Mouse (Mus musculus): ENCODE measurements at regions not wholly inside any gene's neighbourhood (a gene's known extent, or its start where the extent isn't known, plus 50 kb on each side); places are given as distances from the start of the nearest gene placed in this dataset.

- H3K27me3 ChIP-seq (ENCODE audit: control insufficient read depth, insufficient read depth, low read length), result no peaks in the 10 kb centered on the region
- no peak overlapping the region for H3K4me2 ChIP-seq (ENCODE audit: low read depth)
- 57% methylated on average over 5 of the region's 5 CpGs for WGBS (ENCODE audit: insufficient replicate concordance)
- H3K4me3 ChIP-seq (ENCODE audit: insufficient read depth in 1 of 2, low read depth in 2 of 2, low read length in 2 of 2), result no peak overlapping the region
- no peak for TF ChIP-seq EP300 (IDR thresholded peaks at IDR 0.05; ENCODE audit: low read depth)
- no peaks in the 10 kb centered on the region for H3K4me1 ChIP-seq (replicated peaks; ENCODE audit: control insufficient read depth in 2 of 2, insufficient read depth in 2 of 2, low read length in 1 of 2)
- no peaks in the 10 kb centered on the region for H3K9me3 ChIP-seq (ENCODE audit: control insufficient read depth, low read length)
- H3K9ac ChIP-seq (replicated peaks), result no peak overlapping the region
- ATAC-seq (ENCODE audit: insufficient read depth), result no peak
- no peaks in the 10 kb centered on the region for H3K36me3 ChIP-seq (replicated peaks; ENCODE audit: control insufficient read depth, insufficient read depth, low read depth)
- no peak for DNase-seq (ENCODE audit: low read depth in 3 of 3, low spot score in 3 of 3)
- H3K27ac ChIP-seq, result no peak overlapping the region
These were observed 163.6 kb upstream of the Inhba start for GRCm38 (mm10) chr13:15848017-15848416.

GRCm38 (mm10) chr13:15849129-15849528 lies 162.5 kb upstream of the Inhba start:
- Histone ChIP-seq H3K27me3 (ENCODE audit: control insufficient read depth, insufficient read depth, low read length) (no peaks in the 10 kb centered on the region), H3K27ac (no peak overlapping the region), H3K36me3 (replicated peaks; ENCODE audit: control insufficient read depth, insufficient read depth, low read depth) (no peaks in the 10 kb centered on the region), H3K9ac (replicated peaks) (no peak overlapping the region), H3K4me2 (ENCODE audit: low read depth) (no peak overlapping the region), H3K4me1 (replicated peaks; ENCODE audit: control insufficient read depth in 2 of 2, insufficient read depth in 2 of 2, low read length in 1 of 2) (no peaks in the 10 kb centered on the region), H3K9me3 (ENCODE audit: control insufficient read depth, low read length) (no peaks in the 10 kb centered on the region), H3K4me3 (ENCODE audit: insufficient read depth in 1 of 2, low read depth in 2 of 2, low read length in 2 of 2) (no peak overlapping the region)
- ATAC-seq (ENCODE audit: insufficient read depth) (no peak), DNase-seq (ENCODE audit: low read depth in 3 of 3, low spot score in 3 of 3) (no peak)
- WGBS (ENCODE audit: insufficient replicate concordance), result 56% methylated on average over 3 of the region's 3 CpGs
- TF ChIP-seq EP300 (IDR thresholded peaks at IDR 0.05; ENCODE audit: low read depth) (no peak), CTCF (IDR thresholded peaks at IDR 0.05; ENCODE audit: low read depth) (no peak)

GRCm38 (mm10) chr13:15850358-15850757 lies 161.3 kb upstream of the Inhba start:
- no peak for TF ChIP-seq CTCF (IDR thresholded peaks at IDR 0.05; ENCODE audit: low read depth)
- no peak for TF ChIP-seq EP300 (IDR thresholded peaks at IDR 0.05; ENCODE audit: low read depth)
- Histone ChIP-seq H3K27me3 (ENCODE audit: control insufficient read depth, insufficient read depth, low read length) (no peaks in the 10 kb centered on the region), H3K4me2 (ENCODE audit: low read depth) (no peak overlapping the region), H3K27ac (no peak overlapping the region), H3K4me3 (ENCODE audit: insufficient read depth in 1 of 2, low read depth in 2 of 2, low read length in 2 of 2) (no peak overlapping the region), H3K9ac (replicated peaks) (no peak overlapping the region), H3K4me1 (replicated peaks; ENCODE audit: control insufficient read depth in 2 of 2, insufficient read depth in 2 of 2, low read length in 1 of 2) (no peaks in the 10 kb centered on the region), H3K9me3 (ENCODE audit: control insufficient read depth, low read length) (no peaks in the 10 kb centered on the region), H3K36me3 (replicated peaks; ENCODE audit: control insufficient read depth, insufficient read depth, low read depth) (no peaks in the 10 kb centered on the region)
- ATAC-seq (ENCODE audit: insufficient read depth), result no peak
- DNase-seq (ENCODE audit: low read depth in 3 of 3, low spot score in 3 of 3), result no peak
- 45% methylated on average over 2 of the region's 2 CpGs for WGBS (ENCODE audit: insufficient replicate concordance)

- Histone ChIP-seq H3K9me3 (ENCODE audit: control insufficient read depth, low read length) (no peaks in the 10 kb centered on the region), H3K4me3 (ENCODE audit: insufficient read depth in 1 of 2, low read depth in 2 of 2, low read length in 2 of 2) (no peak overlapping the region), H3K4me2 (ENCODE audit: low read depth) (no peak overlapping the region), H3K4me1 (replicated peaks; ENCODE audit: control insufficient read depth in 2 of 2, insufficient read depth in 2 of 2, low read length in 1 of 2) (no peaks in the 10 kb centered on the region), H3K27ac (no peak overlapping the region), H3K36me3 (replicated peaks; ENCODE audit: control insufficient read depth, insufficient read depth, low read depth) (no peaks in the 10 kb centered on the region), H3K27me3 (ENCODE audit: control insufficient read depth, insufficient read depth, low read length) (no peaks in the 10 kb centered on the region), H3K9ac (replicated peaks) (no peak overlapping the region)
- DNase-seq (ENCODE audit: low read depth in 3 of 3, low spot score in 3 of 3) (no peak), ATAC-seq (ENCODE audit: insufficient read depth) (no peak)
- TF ChIP-seq CTCF (IDR thresholded peaks at IDR 0.05; ENCODE audit: low read depth) (no peak), EP300 (IDR thresholded peaks at IDR 0.05; ENCODE audit: low read depth) (no peak)
These were observed 158.6 kb upstream of the Inhba start for GRCm38 (mm10) chr13:15853022-15853566.

GRCm38 (mm10) chr13:15862941-15863340 lies 148.7 kb upstream of the Inhba start:
- Histone ChIP-seq H3K27ac (no peak overlapping the region), H3K27me3 (ENCODE audit: control insufficient read depth, insufficient read depth, low read length) (no peaks in the 10 kb centered on the region), H3K9me3 (ENCODE audit: control insufficient read depth, low read length) (no peaks in the 10 kb centered on the region), H3K36me3 (replicated peaks; ENCODE audit: control insufficient read depth, insufficient read depth, low read depth) (no peaks in the 10 kb centered on the region), H3K4me3 (ENCODE audit: insufficient read depth in 1 of 2, low read depth in 2 of 2, low read length in 2 of 2) (no peak overlapping the region), H3K4me1 (replicated peaks; ENCODE audit: control insufficient read depth in 2 of 2, insufficient read depth in 2 of 2, low read length in 1 of 2) (no peaks in the 10 kb centered on the region), H3K4me2 (ENCODE audit: low read depth) (no peak overlapping the region), H3K9ac (replicated peaks) (no peak overlapping the region)
- no peak for TF ChIP-seq EP300 (IDR thresholded peaks at IDR 0.05; ENCODE audit: low read depth)
- TF ChIP-seq CTCF (IDR thresholded peaks at IDR 0.05; ENCODE audit: low read depth), result no peak
- ATAC-seq (ENCODE audit: insufficient read depth) (no peak), DNase-seq (ENCODE audit: low read depth in 3 of 3, low spot score in 3 of 3) (no peak)

Data from liver, embryonic 14.5 days (tissue).